Mouse (Mus musculus): ENCODE results near the gene Asic3. TPM values are rescaled to one million over a fixed set of nuclear protein-coding genes. Genes with fewer than 3 reads are reported as not detected.

The Asic3 gene
- total and polyA plus RNA-seq, 3 experiments: 0.25 to 1.1 TPM; not detected in 1

DNA sequence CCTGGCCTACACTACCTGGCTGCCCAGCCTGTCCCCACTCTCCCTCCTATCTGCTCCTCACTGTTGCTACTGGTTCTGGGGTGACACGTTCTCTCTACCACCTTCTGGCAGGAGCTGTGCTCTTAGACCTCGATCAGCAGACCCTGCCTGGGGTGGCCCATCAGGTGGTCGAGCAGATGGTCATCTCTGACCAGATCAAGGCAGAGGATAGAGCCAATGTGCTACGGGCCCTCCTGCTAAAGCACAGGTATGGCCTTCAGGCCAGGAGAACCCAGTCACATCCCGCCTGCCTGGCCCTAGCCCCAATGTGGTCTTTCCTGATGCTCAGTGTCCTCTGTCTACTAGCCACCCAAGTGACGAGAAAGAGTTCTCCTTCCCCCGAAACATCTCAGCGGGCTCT lies 20.8 kb downstream of the Asic3 start:
- TF ChIP-seq MAFK (IDR thresholded peaks at IDR 0.05; ENCODE audit: insufficient replicate concordance, low read length) (no peak), ZKSCAN1 (IDR thresholded peaks at IDR 0.05; ENCODE audit: borderline replicate concordance, low read depth, low read length) (no peak), UBTF (IDR thresholded peaks at IDR 0.05; ENCODE audit: low read depth, low read length) (no peak), USF1 (IDR thresholded peaks at IDR 0.05; ENCODE audit: low read depth, low read length) (no peak), JUN (IDR thresholded peaks at IDR 0.05; ENCODE audit: insufficient read depth, low read depth, low read length) (no peak), ZNF384 (IDR thresholded peaks at IDR 0.05; ENCODE audit: low read depth, low read length) (no peak), NRF1 (IDR thresholded peaks at IDR 0.05; ENCODE audit: low read depth, low read length) (no peak), TCF12 (IDR thresholded peaks at IDR 0.05; ENCODE audit: low read depth, low read length) (no peak), EP300 (IDR thresholded peaks at IDR 0.05; ENCODE audit: low read length) (no peak), CHD2 (IDR thresholded peaks at IDR 0.05; ENCODE audit: low read length) (no peak), MXI1 (IDR thresholded peaks at IDR 0.05; ENCODE audit: low read depth, low read length) (no peak), TBP (conservative IDR thresholded peaks at IDR 0.05; ENCODE audit: low read depth, low read length) (no peak), NELFE (IDR thresholded peaks at IDR 0.05; ENCODE audit: low read depth, low read length) (no peak), POLR2A (IDR thresholded peaks at IDR 0.05; ENCODE audit: low read depth, low read length) (no peak), IRF4 (IDR thresholded peaks at IDR 0.05; ENCODE audit: low read depth, low read length) (no peak)

DNA sequence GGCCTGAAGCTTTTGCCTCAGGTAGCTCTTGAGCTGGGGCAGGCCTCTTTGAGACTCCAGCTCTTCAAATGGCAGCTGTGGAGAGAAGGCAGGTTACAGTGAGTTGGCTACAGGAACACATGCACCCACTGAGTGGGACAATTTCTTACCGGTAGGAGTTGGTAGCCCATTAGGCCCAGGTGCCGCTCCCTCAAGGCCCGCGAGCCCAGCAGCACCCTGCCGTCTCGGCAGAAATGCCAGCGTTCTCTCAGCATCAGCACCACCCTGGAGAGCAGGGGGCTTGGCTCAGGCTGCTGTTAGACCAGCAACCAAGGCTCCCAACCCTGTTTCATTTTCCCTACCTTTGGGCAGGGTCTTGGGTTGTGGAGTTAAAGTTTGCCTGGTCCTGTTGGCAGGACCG lies 28.0 kb downstream of the Asic3 start:
- Histone ChIP-seq H3K79me2 (replicated peaks; ENCODE audit: control insufficient read depth, extremely low read depth, insufficient read depth, poor library complexity, severe bottlenecking) (peaks cover 9% of the 10 kb centered on the region), H3K27ac (ENCODE audit: insufficient read depth, low read depth) (no peak overlapping the region), H3K9me3 (replicated peaks; ENCODE audit: low read length) (no peaks in the 10 kb centered on the region), H3K4me1 (ENCODE audit: control insufficient read depth in 1 of 2, insufficient read depth in 2 of 2) (peaks cover 14 to 24% of the 10 kb centered on the region in 2 experiments), H3K4me3 (replicated peaks in 1 of 3; ENCODE audit: low read depth in 2 of 3, low read length in 2 of 3, poor library complexity in 1 of 3) (no peak overlapping the region), H3K4me2 (ENCODE audit: insufficient read depth, low read depth, poor library complexity, severe bottlenecking) (no peak overlapping the region), H3K9ac (ENCODE audit: insufficient read depth, low read depth) (no peak overlapping the region), H3K36me3 (replicated peaks in 1 of 2; ENCODE audit: control insufficient read depth in 1 of 2, insufficient read depth in 1 of 2, low read length in 1 of 2) (peaks cover 46 to 72% of the 10 kb centered on the region in 2 experiments), H3K27me3 (replicated peaks) (no peaks in the 10 kb centered on the region)
- no peak for TF ChIP-seq TCF12 (IDR thresholded peaks at IDR 0.05; ENCODE audit: low read depth, low read length)
- TF ChIP-seq TBP (conservative IDR thresholded peaks at IDR 0.05; ENCODE audit: low read depth, low read length): no peak
- TF ChIP-seq CHD2 (IDR thresholded peaks at IDR 0.05; ENCODE audit: low read length): no peak
- no peak for TF ChIP-seq MAFK (IDR thresholded peaks at IDR 0.05; ENCODE audit: insufficient replicate concordance, low read length)
- TF ChIP-seq USF2 (conservative IDR thresholded peaks at IDR 0.05; ENCODE audit: low read depth, low read length): no peak
- TF ChIP-seq ZKSCAN1 (IDR thresholded peaks at IDR 0.05; ENCODE audit: borderline replicate concordance, low read depth, low read length): no peak
- no peak for TF ChIP-seq UBTF (IDR thresholded peaks at IDR 0.05; ENCODE audit: low read depth, low read length)
- TF ChIP-seq ELF1 (IDR thresholded peaks at IDR 0.05; ENCODE audit: low read depth, low read length): no peak
- no peak for TF ChIP-seq MYC (IDR thresholded peaks at IDR 0.05; ENCODE audit: low read depth, low read length)
- TF ChIP-seq CHD1 (IDR thresholded peaks at IDR 0.05; ENCODE audit: low read depth, low read length): no peak
- TF ChIP-seq RAD21 (IDR thresholded peaks at IDR 0.05; ENCODE audit: low read depth, low read length): no peak
- no peak for DNase-seq (ENCODE audit: extremely low read depth)
- in situ Hi-C loops (cut with MboI; ENCODE audit: low pct_ligation_motif_present, low pct_unique_long_range_greater_than_20kb, low sequenced_read_pairs): no loop called here
- dilution Hi-C loops (cut with MboI; ENCODE audit: extremely low pct_ligation_motif_present, extremely low pct_unique_long_range_greater_than_20kb, low sequenced_read_pairs): no loop called here

More for the DNA sequence above, 20.8 kb downstream of the Asic3 start:
- Histone ChIP-seq H3K9me3 (replicated peaks; ENCODE audit: low read length) (no peaks in the 10 kb centered on the region), H3K79me2 (replicated peaks; ENCODE audit: control insufficient read depth, extremely low read depth, insufficient read depth, poor library complexity, severe bottlenecking) (no peaks in the 10 kb centered on the region), H3K27ac (ENCODE audit: insufficient read depth, low read depth) (no peak overlapping the region), H3K9ac (ENCODE audit: insufficient read depth, low read depth) (no peak overlapping the region), H3K4me3 (replicated peaks in 1 of 3; ENCODE audit: low read depth in 2 of 3, low read length in 2 of 3, poor library complexity in 1 of 3) (no peak overlapping the region), H3K4me2 (ENCODE audit: insufficient read depth, low read depth, poor library complexity, severe bottlenecking) (no peak overlapping the region), H3K36me3 (replicated peaks in 1 of 2; ENCODE audit: control insufficient read depth in 1 of 2, insufficient read depth in 1 of 2, low read length in 1 of 2) (peaks cover 72 to 94% of the 10 kb centered on the region in 2 experiments), H3K4me1 (ENCODE audit: control insufficient read depth in 1 of 2, insufficient read depth in 2 of 2) (no peaks in the 10 kb centered on the region), H3K27me3 (replicated peaks) (no peaks in the 10 kb centered on the region)
- dilution Hi-C loops (cut with MboI; ENCODE audit: extremely low pct_ligation_motif_present, extremely low pct_unique_long_range_greater_than_20kb, low sequenced_read_pairs): no loop called here
- in situ Hi-C loops (cut with MboI; ENCODE audit: low pct_ligation_motif_present, low pct_unique_long_range_greater_than_20kb, low sequenced_read_pairs): no loop called here
- no peak for DNase-seq (ENCODE audit: extremely low read depth)

Data from CH12.LX (cell line).